Mouse (Mus musculus): ENCODE data around the gene E030018B13Rik. TPM values are rescaled to one million over a fixed set of nuclear protein-coding genes. Genes with fewer than 3 reads are reported as not detected.

E030018B13Rik gene
- total RNA-seq, 2 experiments from 2014 or later = not detected

DNA sequence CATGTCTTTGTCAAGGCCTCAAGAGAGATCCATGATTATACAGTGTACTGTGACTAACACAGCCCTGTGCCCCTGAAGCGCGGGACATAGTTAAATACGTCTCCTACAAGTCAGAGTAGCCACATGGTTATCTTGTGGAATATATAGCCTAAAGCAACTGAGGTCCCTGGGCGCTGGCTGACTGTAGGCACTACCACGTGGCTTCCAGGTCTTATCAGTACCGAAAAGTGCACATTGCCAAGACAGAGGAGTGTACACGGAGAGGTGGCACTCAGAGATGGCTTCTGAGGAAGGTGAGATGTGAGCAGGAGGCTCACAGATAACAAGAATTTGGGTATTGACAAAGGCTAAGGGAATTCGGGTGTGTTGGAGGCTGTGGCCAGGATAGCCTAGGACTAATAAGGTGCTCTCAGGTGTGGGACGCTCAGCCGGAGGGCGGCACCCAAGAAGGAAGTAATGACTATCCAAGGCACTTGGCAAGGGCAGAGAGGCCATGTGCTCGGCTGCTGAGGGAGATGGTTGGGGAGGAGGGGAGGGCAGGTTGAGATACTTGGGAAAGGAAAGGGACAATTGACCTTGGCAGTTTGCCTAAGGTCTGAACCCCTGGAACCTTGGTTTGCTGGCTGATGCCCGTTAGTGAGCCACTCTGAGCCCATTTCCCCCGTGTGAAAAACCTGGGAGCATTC lies 39.6 kb downstream of the E030018B13Rik start:
- intact Hi-C loops (cut with DNase I) = no loop called here
- DNase-seq = no peak

DNA sequence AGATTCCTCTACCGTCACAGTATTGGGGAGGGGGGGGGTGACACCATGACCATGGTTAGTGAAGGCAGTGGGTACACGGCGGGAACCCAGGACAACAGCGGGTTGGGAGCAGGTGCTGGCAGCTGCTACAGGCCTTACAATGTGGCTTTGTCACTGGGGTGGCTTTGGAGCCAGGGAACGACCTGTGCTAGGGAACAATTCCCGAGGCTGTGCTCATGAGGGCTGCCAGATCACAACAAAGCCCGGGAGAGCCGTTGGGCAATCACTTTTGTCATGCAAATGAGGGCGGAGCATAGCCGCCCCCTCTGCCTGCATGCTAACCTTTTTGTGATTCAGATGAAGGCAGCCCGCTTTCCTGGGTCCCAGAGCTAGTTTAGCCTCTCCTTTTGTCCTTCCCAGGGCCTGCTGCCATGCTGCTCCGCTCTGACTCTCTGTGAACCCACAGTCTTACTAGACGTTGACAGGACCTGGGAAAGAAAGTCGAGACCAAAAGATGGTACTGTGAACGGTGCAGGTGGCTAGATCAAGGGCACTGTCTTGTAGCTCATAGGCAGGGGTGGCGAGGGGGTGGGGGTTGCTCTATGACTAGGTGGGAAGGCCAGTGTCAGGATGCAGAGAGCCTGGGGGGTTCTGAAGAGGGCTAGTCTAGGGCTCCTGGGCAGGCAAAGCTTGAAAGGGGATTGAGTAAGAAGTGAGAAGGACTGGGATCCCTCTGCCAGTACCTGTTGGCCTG lies 40.5 kb downstream of the E030018B13Rik start:
- no peak for DNase-seq
- intact Hi-C loops (cut with DNase I) = no loop called here

DNA sequence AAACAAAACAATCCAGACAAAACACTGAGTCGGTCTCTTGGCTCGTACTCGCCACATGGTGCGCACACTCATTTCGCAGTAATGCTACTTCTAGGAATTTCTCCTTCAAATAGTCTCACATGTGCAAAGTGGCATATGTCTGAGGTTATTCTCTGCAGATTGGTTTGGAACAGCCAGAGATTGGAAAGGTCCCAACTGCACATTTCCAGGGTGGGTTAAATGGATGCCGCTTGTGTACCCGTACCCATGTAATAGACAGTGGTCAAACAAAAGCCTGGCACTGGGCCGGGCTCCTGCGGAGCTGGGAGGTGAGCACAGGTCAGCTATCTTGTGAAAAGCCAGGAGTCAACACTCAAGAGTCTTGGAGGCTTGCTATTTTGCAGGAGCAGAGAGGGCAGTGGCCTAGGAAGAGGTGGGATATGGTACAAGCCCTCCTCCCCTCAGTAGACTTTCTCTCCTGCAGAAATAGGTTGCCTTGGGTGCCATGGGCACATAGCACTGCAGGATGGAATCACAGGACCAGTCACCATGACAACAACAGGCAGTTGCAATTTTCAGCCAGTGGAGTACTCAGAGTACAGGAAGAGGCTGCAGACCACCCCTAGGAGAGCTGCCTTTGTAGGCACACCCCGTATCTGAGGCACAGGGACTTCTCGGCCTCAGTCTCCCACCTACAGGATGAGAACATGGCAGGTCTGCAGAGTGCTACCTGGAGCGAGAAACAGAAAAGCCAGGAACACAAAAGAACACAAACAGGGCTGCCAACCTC lies 41.4 kb downstream of the E030018B13Rik start:
- intact Hi-C loops (cut with DNase I) = no loop called here

DNA sequence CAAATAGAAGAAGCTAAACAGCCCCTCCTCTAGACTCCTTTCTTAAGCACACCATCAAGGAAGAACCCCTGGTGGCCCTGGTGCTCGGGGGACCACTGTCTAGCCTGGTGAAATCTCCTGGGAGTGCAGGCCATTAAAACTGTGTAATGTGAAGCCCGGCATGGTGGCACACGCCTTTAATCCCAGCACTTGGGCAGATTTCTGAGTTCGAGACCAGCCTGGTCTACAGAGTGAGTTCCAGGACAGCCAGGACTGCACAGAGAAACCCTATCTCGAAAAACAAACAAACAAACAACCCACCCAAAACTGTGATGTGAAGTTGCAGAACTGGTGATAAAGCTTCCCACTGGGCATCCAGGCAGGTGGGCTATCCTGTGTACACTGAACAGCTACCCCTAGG lies 47.0 kb downstream of the E030018B13Rik start:
- no peak for DNase-seq
- intact Hi-C loops (cut with DNase I) = no loop called here

More for the DNA sequence above, 41.4 kb downstream of the E030018B13Rik start:
- no peak for DNase-seq

DNA sequence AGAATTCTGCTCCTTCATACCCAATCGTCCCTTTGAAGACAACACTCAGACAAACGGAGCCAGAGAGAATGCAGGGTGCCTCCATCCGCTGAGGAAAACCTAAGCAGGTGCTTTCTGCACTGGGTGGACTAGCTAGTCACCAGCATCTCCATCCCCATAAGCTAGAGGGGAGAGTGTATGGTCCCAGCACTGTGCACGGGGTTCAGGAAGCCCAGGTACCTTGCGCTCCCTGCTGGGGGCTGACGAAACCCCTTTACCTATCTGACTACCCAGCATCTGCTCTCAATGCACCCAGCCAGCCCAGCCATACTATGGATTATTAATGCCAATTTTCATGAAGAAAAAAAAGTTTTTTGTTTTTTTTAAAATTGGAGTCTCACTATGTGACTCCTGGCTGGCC lies 47.5 kb downstream of the E030018B13Rik start:
- DNase-seq = no peak
- intact Hi-C loops (cut with DNase I) = no loop called here

DNA sequence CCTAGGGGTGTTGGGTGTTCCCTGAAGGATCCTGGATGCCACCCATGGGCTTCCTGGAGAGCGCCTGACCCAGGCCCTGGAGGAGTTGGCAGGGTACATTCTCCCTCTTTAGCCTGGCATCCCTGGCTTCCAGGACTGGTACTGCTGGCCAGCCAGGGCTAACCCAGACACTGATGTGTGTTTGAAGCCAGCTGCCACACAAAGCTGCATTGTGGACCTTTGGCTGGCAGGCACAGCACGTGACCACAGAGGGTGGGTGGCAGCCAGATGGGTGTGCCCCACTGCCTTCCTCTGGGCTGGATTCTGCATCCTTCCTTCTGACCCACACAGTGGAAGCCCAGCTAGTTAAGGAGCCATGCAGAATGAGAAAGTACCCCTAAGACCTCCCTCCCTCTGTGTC lies 48.5 kb downstream of the E030018B13Rik start:
- intact Hi-C loops (cut with DNase I) = no loop called here
- DNase-seq = peak in 1 of 2 experiments; percentile 12

DNA sequence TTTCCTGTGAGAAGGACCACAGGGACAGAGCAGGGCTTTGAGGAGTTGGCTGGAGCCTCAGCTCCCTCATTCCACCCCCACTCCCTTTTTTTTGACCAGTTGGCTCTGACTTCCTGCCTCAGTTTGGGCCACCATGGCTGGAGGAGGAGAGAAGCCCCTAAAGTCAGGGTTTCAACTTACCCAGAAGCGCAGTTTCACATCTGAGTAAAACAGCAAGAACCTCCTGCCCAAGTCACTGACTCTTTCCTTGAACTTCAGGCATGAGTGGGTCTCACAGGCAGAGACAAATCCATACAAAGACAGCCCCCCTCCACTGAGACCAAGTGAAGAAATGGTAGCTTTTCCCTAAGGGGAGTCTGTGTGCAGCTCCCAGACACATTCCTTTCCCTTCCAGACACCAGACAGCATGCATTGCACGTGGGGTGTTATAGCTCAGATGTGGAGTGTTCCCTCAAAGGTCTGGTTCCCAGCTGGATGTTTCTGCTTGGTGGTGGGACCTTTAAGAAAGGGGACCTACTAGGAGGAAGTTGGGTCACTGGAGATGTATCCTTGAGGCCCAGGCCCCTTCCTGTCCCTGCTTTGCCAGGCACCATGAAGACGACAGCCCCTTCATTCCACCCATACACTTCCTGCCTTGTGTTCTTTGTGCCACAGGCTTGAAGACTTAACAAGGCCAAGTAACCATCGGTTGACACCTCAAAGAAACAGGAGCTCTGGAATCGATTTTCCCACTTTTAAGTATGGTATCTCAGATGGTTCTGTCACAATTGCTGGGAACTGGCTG lies 49.2 kb downstream of the E030018B13Rik start:
- intact Hi-C loops (cut with DNase I) = no loop called here
- DNase-seq = no peak

DNA sequence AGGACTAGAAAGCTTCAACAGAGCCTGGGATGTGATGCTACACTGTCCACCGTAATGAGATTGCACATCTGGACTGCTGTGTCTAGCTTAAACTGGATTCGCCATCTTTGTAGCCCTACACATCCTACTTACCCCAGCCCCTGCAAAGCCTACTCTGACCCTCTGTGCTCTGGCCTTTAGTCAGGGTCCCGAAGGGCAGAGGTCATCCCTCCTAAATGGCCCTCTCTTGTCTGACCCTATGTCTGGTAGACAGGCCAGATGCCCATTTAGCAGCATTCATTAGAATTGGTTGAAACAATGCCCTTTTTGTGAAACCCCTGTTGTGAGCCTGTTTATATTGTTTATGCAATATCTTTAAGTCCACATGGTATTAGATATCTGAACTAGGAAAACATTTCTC lies 53.3 kb downstream of the E030018B13Rik start:
- intact Hi-C loops (cut with DNase I) = no loop called here
- no peak for DNase-seq

Other genes starting within 250 kb of the E030018B13Rik start
- 10 to 100 TPM; 42.3 to 47.7 TPM for gene Klf13, start 22.1 kb downstream of the E030018B13Rik start, total RNA-seq (2021)
- gene Trpm1, start 237.0 kb downstream of the E030018B13Rik start, total RNA-seq (2021) = under 1 TPM; 0.47 to 0.56 TPM